Mouse (Mus musculus) small intestine, adult 2 months (tissue): ENCODE measurements around the gene Cemip.

ENCODE experiments used
- CTCF ChIP-seq: fragments of 200-500 bp; IDR thresholded peaks from 2 replicates; pipeline ENCODE4 v1.5.1; 2012; ENCODE audit warnings: low read depth, mild to moderate bottlenecking, control low read depth, inconsistent platforms, low read length, moderate library complexity, mixed read lengths; ENCODE audit not compliant: insufficient replicate concordance, insufficient read length; ENCODE audit errors: extremely low read depth
- POLR2A ChIP-seq: fragments of 200-500 bp; IDR thresholded peaks from 2 replicates; pipeline ENCODE4 v1.6.1; 2012; ENCODE audit warnings: low read depth, mild to moderate bottlenecking, control low read depth, inconsistent platforms, low read length, moderate library complexity

- TF ChIP-seq CTCF = no peak
- no peak for TF ChIP-seq POLR2A
These were observed 31.3 kb upstream of the Cemip start for GRCm38 (mm10) chr7:84117543-84118122.
